Mouse (Mus musculus) thymus, postnatal 25 days (tissue): ENCODE measurements around the gene Prpf19.
A peak's percentile ranks its signal among the peaks of the same experiment; 100 is the strongest.

Experiments used
- DNase-seq: peaks from one replicate; pipeline ENCODE4 v3.0.0; 2022

Prpf19 gene

DNA sequence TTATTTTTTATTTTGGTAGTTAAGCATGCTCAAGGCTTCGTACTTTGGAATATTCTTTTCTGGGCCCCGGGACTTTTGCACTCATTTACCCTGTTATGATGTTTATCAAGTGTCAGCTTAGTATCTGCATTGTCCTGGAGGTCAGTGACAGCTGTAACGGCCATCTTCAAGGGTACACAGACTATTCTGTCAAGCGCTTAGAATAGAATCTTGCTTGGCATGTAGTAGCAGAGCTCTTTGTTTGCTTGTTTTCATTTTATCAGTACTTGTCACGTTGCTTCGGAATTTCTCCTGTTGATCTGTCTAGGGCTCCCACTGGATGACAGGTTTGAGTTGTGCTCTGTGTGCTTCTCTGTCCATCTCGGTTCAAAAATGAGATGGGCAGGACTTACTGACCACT is 1.8 kb downstream of the Prpf19 start:
- DNase-seq = no peak

DNA sequence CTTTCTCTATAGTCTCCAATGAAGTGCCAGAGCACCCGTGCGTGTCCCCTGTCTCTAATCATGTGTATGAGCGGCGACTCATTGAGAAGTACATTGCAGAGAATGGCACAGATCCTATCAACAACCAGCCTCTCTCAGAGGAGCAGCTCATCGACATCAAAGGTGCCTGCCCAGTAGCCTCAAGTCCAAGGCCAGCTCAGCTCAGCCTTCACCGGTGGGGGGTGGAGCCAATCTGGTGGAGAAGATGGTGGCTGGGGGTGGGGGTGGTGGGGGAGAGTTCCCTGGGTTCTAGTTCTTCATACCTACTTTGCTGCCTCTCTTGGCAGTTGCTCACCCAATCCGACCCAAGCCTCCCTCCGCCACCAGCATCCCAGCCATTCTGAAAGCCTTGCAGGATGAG is 2.5 kb downstream of the Prpf19 start:
- no peak for DNase-seq

DNA sequence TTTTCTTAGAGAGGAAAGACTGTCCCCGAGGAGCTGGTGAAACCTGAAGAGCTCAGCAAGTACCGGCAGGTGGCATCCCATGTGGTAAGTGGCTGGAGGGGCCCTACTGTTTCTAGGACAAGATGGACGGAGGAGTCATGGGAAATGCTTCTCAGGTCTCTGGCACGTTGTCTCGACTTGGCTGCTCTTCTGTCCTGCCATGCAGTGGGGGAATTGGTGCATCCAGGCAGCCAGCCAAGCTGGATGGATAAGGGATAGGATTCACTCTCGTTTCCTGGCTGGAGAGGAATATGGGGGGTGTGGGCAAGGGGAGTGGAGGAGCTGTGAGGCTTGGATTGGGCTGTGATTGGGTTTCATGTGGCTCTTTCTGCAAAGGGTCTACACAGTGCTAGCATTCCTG is 5.3 kb downstream of the Prpf19 start:
- DNase-seq = no peak

DNA sequence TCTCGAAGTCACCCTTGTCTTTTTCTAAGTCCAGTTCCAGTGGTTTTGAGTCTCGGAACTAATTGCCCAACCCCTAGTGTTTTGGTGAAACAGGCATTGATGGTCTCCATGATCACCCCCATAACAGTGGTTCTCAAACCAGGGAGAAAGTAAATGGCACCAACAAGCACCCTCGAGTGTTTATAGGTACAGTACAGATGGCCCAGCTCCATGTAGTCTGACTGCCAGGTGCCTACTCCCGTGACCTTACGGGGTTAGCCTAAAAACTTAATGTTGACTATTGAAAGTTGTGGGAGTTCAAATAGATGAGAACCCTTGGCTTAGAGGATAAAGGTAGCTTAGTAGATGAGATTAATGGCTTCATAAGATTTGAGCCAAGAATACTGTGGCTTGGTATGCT is 6.0 kb downstream of the Prpf19 start:
- no peak for DNase-seq

DNA sequence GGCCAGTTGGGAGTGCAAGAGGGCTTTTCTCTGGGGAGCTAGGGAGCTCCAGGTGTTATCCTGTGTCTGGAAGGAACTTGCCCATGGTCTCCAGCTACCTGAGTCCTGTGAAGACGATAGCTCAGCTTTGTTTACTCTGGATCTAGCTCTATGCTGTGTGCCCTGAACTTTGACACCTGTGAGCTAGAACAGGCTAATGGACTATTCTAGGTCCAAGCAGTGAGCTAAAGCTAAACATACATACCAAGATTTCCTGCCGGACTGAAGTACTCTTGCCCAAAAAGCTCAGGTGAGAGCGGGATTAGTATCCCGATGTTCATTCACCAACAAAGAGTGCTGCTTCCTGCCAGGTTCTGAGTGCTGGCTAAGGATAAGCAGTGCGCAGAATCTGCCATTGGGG is 9.5 kb downstream of the Prpf19 start:
- DNase-seq = no peak

DNA sequence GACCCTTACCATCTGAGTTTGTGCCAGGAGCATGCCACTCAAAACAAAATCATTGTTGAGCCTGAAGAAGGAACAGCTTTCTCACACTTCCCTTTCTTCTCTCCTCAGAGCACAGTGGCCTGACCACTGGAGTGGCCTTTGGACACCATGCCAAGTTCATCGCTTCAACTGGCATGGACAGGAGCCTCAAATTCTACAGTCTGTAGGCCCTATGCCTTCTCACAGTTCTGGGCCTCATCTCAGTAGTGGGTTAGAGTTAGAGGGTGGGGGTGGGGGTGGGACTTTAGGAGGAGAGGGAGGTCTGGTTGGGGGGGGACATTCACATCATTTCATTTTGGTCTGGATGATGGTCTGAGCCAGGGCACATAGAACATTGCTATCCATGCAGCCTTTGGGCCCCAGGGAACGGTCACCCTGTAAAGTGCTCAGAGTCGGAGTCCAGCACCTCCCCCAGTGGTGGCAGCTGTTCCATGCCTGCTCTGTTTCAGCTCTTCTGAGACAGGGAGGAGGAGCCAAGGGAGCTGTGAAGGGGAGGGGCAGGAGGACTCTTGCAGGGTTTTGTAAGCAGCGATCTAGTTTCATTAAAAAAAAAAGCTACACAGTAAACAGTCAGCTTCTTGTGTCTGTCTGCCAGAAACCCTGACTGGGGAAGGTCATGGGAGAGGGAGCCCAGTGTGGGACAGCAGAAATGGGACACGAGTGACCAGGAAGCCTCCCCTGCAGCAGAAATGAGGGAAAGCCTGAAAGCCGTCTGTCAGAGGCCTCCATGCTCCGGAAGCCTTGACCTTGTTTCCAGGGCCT is 10.1 kb downstream of the Prpf19 start:
- no peak for DNase-seq

GRCm38 (mm10) chr19:10905728-10906000 is 10.6 kb downstream of the Prpf19 start:
- DNase-seq = no peak

DNA sequence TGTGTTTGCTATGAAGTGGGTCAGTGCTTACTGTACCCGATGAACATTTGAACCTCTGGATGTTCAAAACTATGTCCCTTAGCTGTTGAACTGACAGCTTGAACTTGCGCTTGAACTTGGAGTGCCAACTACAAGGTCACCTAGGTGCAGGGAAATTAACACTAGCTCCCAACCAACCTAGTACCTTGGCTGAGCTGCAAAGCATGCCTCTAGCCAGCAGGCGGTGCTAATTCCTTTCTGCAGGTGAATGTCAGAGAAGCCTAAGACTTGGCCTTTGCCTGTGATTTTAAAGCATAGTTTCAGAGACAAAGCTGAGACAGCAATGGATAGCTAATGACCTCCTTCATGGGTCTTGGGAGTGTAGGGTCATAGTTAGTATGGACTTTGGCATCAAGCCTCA is 12.9 kb downstream of the Prpf19 start:
- DNase-seq = peak; percentile 59

GRCm38 (mm10) chr19:10909087-10909721 is 14.2 kb downstream of the Prpf19 start:
- DNase-seq = no peak

DNA sequence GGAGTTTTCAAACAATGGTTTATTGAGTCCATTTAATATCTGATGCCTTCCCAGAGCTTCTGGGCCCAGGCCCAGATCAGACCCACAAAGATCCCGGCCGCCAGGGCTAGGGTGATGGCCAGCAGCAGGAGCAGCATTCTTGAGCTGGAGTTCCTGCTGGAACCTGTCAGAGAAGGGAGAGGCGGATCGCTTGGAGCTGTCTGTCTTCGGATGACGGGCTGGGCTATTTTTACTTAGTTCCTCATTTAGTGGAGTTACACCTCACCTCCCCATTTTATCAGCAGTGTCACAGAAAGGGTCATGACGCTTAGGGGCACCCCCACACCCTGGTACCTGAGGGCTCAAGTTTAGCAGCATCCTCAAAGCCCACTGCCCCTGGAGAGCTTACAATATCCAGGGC is 19.3 kb downstream of the Prpf19 start:
- DNase-seq = no peak

DNA sequence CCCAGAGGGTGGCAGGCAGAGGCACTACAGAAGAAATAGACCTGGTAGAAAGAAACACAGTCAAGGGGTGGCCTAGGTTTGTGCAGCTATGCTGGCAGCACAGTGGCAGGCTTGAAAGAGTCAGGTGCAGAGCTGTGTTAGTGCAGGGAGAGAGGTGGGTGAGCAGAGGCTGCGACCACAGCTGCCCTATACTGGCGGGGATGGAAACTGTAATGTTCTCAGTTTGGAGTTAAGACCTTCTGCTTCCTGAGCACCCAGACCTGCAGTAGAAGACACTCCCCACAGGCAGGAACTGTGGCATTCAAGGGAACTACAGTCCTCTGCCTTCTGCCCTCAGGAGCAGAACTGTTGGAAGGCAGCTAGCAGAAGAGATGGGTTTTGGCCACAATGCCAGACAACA is 19.8 kb downstream of the Prpf19 start:
- DNase-seq = no peak

GRCm38 (mm10) chr19:10916506-10916905 is 21.5 kb downstream of the Prpf19 start:
- no peak for DNase-seq

DNA sequence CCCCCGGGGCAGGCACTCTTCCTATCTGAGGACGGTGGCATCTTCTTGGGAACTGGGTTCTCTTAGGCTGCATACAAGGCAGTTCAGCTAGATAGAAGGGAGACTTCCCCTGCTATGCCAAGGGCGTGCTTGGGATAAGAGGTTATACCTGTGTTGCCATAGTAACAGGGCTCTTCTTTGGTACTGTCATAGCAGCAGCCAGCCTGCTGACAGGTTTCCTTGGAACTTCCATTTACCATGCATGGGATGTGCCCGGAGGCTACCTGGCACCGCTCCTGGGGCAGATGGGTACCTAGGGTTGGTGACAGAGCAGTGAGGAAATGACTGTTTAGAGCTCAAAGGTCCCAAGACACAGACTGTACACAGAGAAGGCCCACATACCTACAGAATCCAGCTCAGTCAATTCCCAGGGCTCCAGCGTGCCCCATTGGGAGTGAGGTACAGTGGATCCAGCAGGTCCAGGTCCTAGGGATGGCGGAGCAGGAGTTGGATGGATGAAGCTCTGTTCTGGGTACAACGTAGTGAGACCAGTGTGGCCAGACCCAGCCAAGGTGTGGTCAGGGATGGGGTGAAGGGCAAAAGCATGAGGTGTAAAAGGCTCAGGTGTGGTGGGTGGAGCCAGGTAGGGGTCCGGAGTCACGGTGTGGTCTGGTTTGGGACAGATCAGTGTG is 23.4 kb downstream of the Prpf19 start:
- DNase-seq = no peak

DNA sequence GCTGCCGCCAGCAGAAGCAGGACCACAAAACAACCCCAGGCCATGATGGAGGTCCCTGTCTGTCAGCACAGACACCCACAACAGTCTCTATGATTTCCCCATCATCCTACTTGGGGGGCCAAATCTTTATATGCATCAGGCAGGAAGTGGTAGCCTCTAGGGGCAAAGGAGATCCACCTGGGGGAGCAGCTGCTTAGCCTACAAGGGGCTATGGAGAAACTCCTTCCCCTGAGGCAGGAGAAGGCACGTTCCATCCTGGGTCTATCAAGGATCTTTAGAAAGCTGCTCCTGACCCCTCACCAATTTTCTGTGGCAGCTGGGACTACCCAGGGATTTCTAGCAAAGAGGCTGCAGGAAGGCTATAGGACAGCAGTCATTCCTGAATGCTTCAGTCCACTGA is 25.5 kb downstream of the Prpf19 start, which contains the start of gene Zp1:
Gene Zp1 (minus strand): TSS at position 101 of the 400 bp plus-strand sequence.
- DNase-seq = no peak

GRCm38 (mm10) chr19:10921058-10921457 is 26.0 kb downstream of the Prpf19 start:
- DNase-seq = no peak

- no peak for DNase-seq
Observed at GRCm38 (mm10) chr19:10924220-10924619, 29.2 kb downstream of the Prpf19 start.

- DNase-seq = no peak
Observed at GRCm38 (mm10) chr19:10926123-10926621, 31.1 kb downstream of the Prpf19 start.

DNA sequence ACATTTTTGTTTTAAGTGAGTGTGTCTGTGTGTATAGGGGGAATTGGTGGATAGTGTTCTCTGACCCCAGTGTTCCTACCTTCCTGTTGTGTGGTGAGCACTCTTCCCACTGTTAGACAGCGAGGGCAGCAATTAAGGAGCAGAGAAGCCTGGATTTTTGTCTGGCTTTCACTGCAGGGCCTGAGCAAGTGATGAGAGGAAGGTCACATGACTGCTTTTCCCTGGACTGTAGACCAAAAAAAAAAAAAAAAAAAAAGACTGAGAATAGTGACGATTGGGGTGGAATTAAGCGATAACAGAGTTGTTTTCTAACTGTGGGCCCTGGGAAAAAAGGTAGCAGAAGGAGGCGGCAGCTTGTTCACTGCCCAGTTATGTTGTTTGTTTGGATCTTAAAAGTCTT is 31.6 kb downstream of the Prpf19 start:
- DNase-seq = no peak

GRCm38 (mm10) chr19:10930641-10931040 is 35.6 kb downstream of the Prpf19 start:
- DNase-seq = no peak

DNA sequence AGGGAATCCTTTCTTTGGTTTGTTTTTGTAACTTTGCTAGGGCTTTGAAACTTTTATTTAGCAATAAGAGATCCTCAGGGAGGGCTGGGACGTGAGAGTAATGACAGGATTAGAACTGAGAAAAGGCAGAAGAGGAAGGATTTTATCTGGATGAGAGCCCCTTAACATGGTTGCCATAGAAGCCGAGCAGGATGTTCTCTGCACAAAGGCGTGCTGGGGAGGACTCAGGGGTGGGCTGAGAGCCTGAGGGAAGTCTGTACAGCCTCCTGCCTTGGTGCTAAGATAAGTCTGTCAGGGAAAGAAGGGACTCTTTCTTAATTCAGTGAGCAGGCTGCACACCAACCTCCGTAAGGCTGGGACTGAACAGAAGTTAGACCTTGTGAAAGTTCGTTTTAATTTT is 40.0 kb downstream of the Prpf19 start:
- DNase-seq = no peak

GRCm38 (mm10) chr19:10936077-10936476 is 41.0 kb downstream of the Prpf19 start:
- DNase-seq = no peak

- no peak for DNase-seq
Observed at GRCm38 (mm10) chr19:10937110-10937563, 42.1 kb downstream of the Prpf19 start, which contains the start of gene Ptgdr2. TSS of gene Ptgdr2 (plus strand) at chr19:10937160.

- no peak for DNase-seq
Observed at GRCm38 (mm10) chr19:10938771-10939170, 43.7 kb downstream of the Prpf19 start.
